Mouse (Mus musculus) liver, embryonic 14.5 days (tissue): ENCODE data around the gene Rbm28. TPM values are rescaled to one million over a fixed set of nuclear protein-coding genes. Genes with fewer than 3 reads are reported as not detected.
A peak's percentile ranks its signal among the peaks of the same experiment; 100 is the strongest.

ENCODE experiments used
- ATAC-seq: fragments of 200-750 bp; cut with Nextera tagmentation; 2 replicates; pipeline ENCODE4 v1.8.0; 2017; ENCODE audit warnings: moderate number of reproducible peaks, mild to moderate bottlenecking, moderate library complexity; ENCODE audit not compliant: insufficient read depth
- DNase-seq, 3 experiments: peaks; one replicate each; pipeline ENCODE4 v3.0.0-alpha.2; 2012 to 2013; ENCODE audit warnings: low read depth in 3 of 3, low spot score in 3 of 3
- H3K27ac ChIP-seq: fragments of 300-500 bp; sonication (generic); 2 replicates; pipeline ENCODE4 v1.5.1; 2014; ENCODE audit warnings: moderate library complexity, mild to moderate bottlenecking, control low read depth, inconsistent platforms
- H3K27me3 ChIP-seq: fragments of 300-500 bp; sonication (generic); 2 replicates; pipeline ENCODE4 v1.6.1; 2014; ENCODE audit warnings: mild to moderate bottlenecking, low read length, moderate library complexity; ENCODE audit not compliant: control insufficient read depth, insufficient read depth
- H3K36me3 ChIP-seq: fragments of 300-500 bp; sonication (generic); replicated peaks from 2 replicates; pipeline ENCODE4 v1.6.1; 2014; ENCODE audit warnings: low read depth; ENCODE audit not compliant: control insufficient read depth, insufficient read depth
- H3K4me1 ChIP-seq, 2 experiments: fragments of 200-500 bp in 1 of 2; fragments of 300-500 bp in 1 of 2; sonication (generic) in 1 of 2; replicated peaks; 2 replicates each; pipeline ENCODE4 v1.6.1; 2012 to 2014; ENCODE audit warnings: antibody characterized with exemption in 1 of 2, inconsistent platforms in 1 of 2, low read length in 1 of 2; ENCODE audit not compliant: control insufficient read depth in 2 of 2, insufficient read depth in 2 of 2
- H3K4me2 ChIP-seq: fragments of 300-500 bp; sonication (generic); 2 replicates; pipeline ENCODE4 v1.6.1; 2014; ENCODE audit warnings: low read depth, mild to moderate bottlenecking, control low read depth, moderate library complexity
- H3K4me3 ChIP-seq, 2 experiments: fragments of 200-500 bp in 1 of 2; fragments of 300-500 bp in 1 of 2; sonication (generic) in 1 of 2; 2 replicates each; pipeline ENCODE4 v1.5.1; 2012 to 2014; ENCODE audit warnings: low read depth in 2 of 2, low read length in 2 of 2, mild to moderate bottlenecking in 2 of 2, control low read depth in 1 of 2, inconsistent platforms in 1 of 2, moderate library complexity in 1 of 2; ENCODE audit not compliant: insufficient read depth in 1 of 2
- H3K9ac ChIP-seq: fragments of 300-500 bp; sonication (generic); replicated peaks from 2 replicates; pipeline ENCODE4 v1.6.1; 2014; ENCODE audit warnings: mild to moderate bottlenecking, control low read depth, moderate library complexity
- H3K9me3 ChIP-seq: fragments of 300-500 bp; sonication (generic); 2 replicates; pipeline ENCODE4 v1.6.1; 2016; ENCODE audit warnings: low read length, mixed read lengths; ENCODE audit not compliant: control insufficient read depth
- CTCF ChIP-seq: IDR thresholded peaks from 2 replicates; pipeline ENCODE4 v1.5.1; 2016; ENCODE audit warnings: antibody characterized with exemption, low read depth, control low read depth
- EP300 ChIP-seq: IDR thresholded peaks from 2 replicates; pipeline ENCODE4 v1.6.1; 2016; ENCODE audit warnings: antibody characterized with exemption, low read depth
- WGBS: fragments of 180-500 bp; shearing (Covaris S2); extraction: QIAGEN DNeasy Blood & Tissue Kit; methylation state at CpG from one replicate; pipeline ENCODE4 v1.1.7; 2014; ENCODE audit not compliant: insufficient replicate concordance; 5-methylcytosine and 5-hydroxymethylcytosine counted together
- polyA plus RNA-seq, 2 experiments: library from polyadenylated mRNA; depleted of rRNA in 1 of 2; stranded (reverse) in 1 of 2; unstranded in 1 of 2; fragments of >200 nt; fragmentation: Nextera tagmentation in 1 of 2; extraction: Ambion mirVana in 1 of 2; gene quantifications; 2 replicates each; pipeline versions ENCODE4 v1.2.1 to v1.2.3; 2012 to 2014

Rbm28 gene
- polyA plus RNA-seq, 2 experiments, result 9.9 to 11.6 TPM

DNA sequence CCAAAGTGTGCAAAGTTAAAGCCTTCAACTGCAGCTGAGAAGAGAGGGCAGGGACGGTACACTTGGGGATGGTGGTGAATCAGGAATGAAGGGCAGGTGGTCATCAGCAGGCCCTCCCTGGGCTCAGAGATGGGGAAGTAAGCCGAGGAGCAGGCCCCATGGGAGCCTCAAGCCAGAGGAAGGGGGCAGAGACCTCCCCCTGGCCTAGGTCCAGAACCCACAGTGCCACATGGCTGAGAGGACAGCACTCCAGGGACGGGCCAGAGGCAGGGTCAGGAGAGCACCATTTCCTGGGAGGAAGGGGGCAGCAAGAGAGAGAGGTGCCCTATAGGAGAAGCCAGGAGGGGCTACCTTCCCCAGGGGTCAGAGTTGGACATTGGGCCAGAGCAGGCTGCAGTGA lies 35.7 kb upstream of the Rbm28 start:
- H3K4me3 ChIP-seq, result no peak overlapping the region
- H3K4me1 ChIP-seq, result peaks cover 0 to 2% of the 10 kb centered on the region in 2 experiments; a peak in 1 of 4 replicates
- H3K27me3 ChIP-seq, result no peaks in the 10 kb centered on the region; the same call in none of the 2 replicates
- TF ChIP-seq CTCF (no peak), EP300 (no peak)
- H3K4me2 ChIP-seq, result no peak overlapping the region
- 28% methylated on average over 3 of the region's 3 CpGs for WGBS
- H3K27ac ChIP-seq, result no peak overlapping the region
- no peak overlapping the region for H3K9ac ChIP-seq
- no peaks in the 10 kb centered on the region for H3K36me3 ChIP-seq
- no peaks in the 10 kb centered on the region for H3K9me3 ChIP-seq
- no peak for DNase-seq
- no peak for ATAC-seq

DNA sequence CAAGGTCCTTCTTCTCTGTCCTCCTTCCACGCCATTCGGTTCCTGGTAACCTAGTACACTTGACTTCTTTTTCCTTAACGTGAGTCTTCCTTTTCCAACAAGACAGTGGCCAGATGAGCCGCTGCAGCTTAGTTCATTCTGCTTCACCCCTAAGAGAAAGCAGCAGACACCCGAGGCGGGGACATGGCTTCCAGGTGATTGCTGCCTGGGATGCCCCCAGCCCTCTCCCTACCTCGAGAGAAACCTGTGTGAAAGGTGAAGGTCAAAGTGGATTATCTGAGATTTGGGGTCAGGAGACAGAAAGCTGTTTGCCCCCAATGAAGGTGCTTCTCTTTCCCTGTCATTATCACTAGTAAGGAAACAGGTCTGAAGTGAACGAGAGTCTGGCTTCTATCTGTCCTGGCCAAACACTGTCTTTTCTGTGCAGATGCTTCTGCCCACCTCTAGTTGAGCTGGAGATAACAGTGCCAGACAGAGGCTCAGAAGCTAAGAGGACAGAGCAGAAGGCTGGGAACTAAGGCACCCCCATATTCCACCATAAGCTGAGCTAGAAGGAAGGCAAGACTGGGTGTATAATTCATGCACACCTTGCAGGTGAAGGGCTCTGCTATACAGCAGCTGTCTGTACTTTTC lies 34.5 kb upstream of the Rbm28 start:
- ATAC-seq, result peak; percentile 44; the same call in 1 of the 2 replicates
- Histone ChIP-seq H3K36me3 (no peaks in the 10 kb centered on the region), H3K9me3 (no peaks in the 10 kb centered on the region), H3K4me3 (peak overlapping the region in 1 of 2 experiments; percentile 45; a peak in 2 of 4 replicates), H3K4me1 (peaks cover 0 to 2% of the 10 kb centered on the region in 2 experiments; a peak in 1 of 4 replicates), H3K27me3 (no peaks in the 10 kb centered on the region; the same call in none of the 2 replicates), H3K4me2 (peak overlapping the region; percentile 42), H3K27ac (no peak overlapping the region), H3K9ac (no peak overlapping the region)
- WGBS, result 26% methylated on average over 8 of the region's 8 CpGs
- no peak for TF ChIP-seq EP300
- DNase-seq, result no peak

- Histone ChIP-seq H3K9ac (no peak overlapping the region), H3K4me3 (peak overlapping the region; percentile 13 to 45; a peak in 3 of 4 replicates), H3K9me3 (no peaks in the 10 kb centered on the region), H3K4me1 (peaks cover 0 to 2% of the 10 kb centered on the region in 2 experiments; a peak in 1 of 4 replicates), H3K27me3 (no peaks in the 10 kb centered on the region; the same call in none of the 2 replicates), H3K4me2 (peak overlapping the region; percentile 42), H3K36me3 (no peaks in the 10 kb centered on the region), H3K27ac (no peak overlapping the region)
- TF ChIP-seq CTCF (peak; percentile 84), EP300 (no peak)
- no peak for ATAC-seq
- 14% methylated on average over 25 of the region's 25 CpGs for WGBS
- DNase-seq, result peak; percentile 55 to 66 (median 56)
Observed at GRCm38 (mm10) chr6:29198309-29199222, 33.8 kb upstream of the Rbm28 start.

DNA sequence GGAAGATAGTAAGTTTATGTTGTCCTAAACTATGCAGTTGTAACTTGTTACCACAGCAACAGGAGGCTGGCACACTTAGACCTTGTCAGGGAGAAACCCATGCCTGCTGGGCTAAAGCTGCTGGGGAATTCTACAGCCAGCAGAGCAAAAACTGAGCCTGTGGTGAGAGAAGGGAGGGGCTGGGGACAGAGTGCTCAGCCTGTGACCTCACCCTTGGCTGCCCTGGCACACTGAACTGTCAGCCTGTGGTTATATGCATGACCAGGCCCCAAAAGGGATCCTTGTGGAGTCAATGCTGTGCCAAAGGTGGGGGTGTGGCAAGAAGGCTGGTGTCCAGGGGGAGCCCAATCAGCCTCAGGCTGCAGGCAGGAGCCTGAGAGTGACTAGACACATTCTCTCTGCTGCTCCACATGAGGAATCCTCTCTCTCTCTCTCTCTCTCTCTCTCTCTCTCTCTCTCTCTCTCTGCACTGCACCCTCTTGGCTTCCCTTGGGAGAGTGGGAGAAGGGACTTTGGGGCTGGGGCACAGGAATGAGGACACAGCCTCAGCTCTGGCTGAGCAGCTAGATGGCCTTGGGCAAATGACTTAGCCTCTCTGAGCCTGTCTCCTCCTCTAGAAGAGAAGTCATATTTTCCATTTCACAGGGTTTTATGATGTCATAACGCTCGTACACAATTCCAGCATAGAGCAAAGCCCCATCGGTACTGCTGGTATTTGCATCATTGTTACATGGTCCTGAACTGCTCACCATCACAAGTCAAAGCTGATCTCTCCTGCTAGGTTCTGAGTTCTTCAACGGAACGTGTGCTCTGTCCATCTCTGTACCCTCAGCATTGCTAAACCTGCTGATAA lies 31.3 kb upstream of the Rbm28 start:
- Histone ChIP-seq H3K4me1 (peaks cover 0 to 2% of the 10 kb centered on the region in 2 experiments; a peak in 1 of 4 replicates), H3K4me2 (no peak overlapping the region), H3K4me3 (no peak overlapping the region), H3K27me3 (no peaks in the 10 kb centered on the region; the same call in none of the 2 replicates), H3K9ac (no peak overlapping the region), H3K36me3 (no peaks in the 10 kb centered on the region), H3K9me3 (no peaks in the 10 kb centered on the region), H3K27ac (no peak overlapping the region)
- TF ChIP-seq CTCF (no peak), EP300 (no peak)
- DNase-seq (no peak), ATAC-seq (no peak)
- WGBS, result 57% methylated on average over 5 of the region's 5 CpGs
